ENCODE assay signal across 8 mouse cellular contexts in genomic region chr9:21030781-21031250, GRCm38 (mm10). TPM values are rescaled to one million over a fixed set of nuclear protein-coding genes. Genes with fewer than 3 reads are reported as not detected.
DNase-seq lines count a peak whose midpoint lies in the region; ATAC-seq lines count a peak whose summit lies in the region.

No protein-coding gene starts in this region.

- DNase-seq in brain, embryonic 18.5 days (ENCODE audit: low read depth, low spot score): peak; percentile 75
- peak; percentile 94 for DNase-seq in liver
- peak; percentile 64 to 78 for DNase-seq in monocyte, adult 2 months (ENCODE audit: low read depth in 1 of 2, low spot score in 2 of 2)
- peak; percentile 91 to 95 for DNase-seq in spleen, postnatal 36 days (ENCODE audit: low spot score in 2 of 2)

- peak overlapping the region; percentile 70 for H3K4me3 ChIP-seq in erythroblast, embryonic 14.5 days (replicated peaks)
- peak overlapping the region; percentile 55 for H3K4me3 ChIP-seq in heart, embryonic 12.5 days
- H3K4me3 ChIP-seq in kidney, embryonic 16.5 days (ENCODE audit: low read length): peak overlapping the region; percentile 57

- ATAC-seq in CD4-positive, CD25-positive, alpha-beta regulatory T cell, adult 4 months: peak; percentile 74
- ATAC-seq in heart, embryonic 12.5 days (ENCODE audit: insufficient number of reproducible peaks, low FRiP score): peak; percentile 69
- ATAC-seq in kidney, embryonic 16.5 days (ENCODE audit: low FRiP score, low TSS enrichment): peak; percentile 63; the same call in 1 of the 2 replicates

- H3K9ac ChIP-seq in heart, embryonic 12.5 days: peak overlapping the region; percentile 57
- H3K9ac ChIP-seq in kidney, embryonic 16.5 days (replicated peaks; ENCODE audit: low read length): peak overlapping the region; percentile 51; the same call in 1 of the 2 replicates

- 0% methylated on average over 13 of the region's 13 CpGs for WGBS in heart, embryonic 12.5 days
- under 1% methylated on average over 13 of the region's 13 CpGs for WGBS in kidney, embryonic 16.5 days

- no peak overlapping the region for H3K27ac ChIP-seq in heart, embryonic 12.5 days (ENCODE audit: poor library complexity, severe bottlenecking)
- no peak overlapping the region for H3K27ac ChIP-seq in kidney, embryonic 16.5 days (ENCODE audit: low read length)

- peaks cover 86% of the 10 kb centered on the region for H3K4me1 ChIP-seq in erythroblast, embryonic 14.5 days (ENCODE audit: control insufficient read depth)
- peaks cover 59% of the 10 kb centered on the region for H3K4me1 ChIP-seq in heart, embryonic 12.5 days (replicated peaks)
- H3K4me1 ChIP-seq in kidney, embryonic 16.5 days (ENCODE audit: insufficient read depth, low read length): peaks cover 47% of the 10 kb centered on the region

- peaks cover 46% of the 10 kb centered on the region for H3K36me3 ChIP-seq in erythroblast, embryonic 14.5 days (ENCODE audit: control insufficient read depth)
- H3K36me3 ChIP-seq in heart, embryonic 12.5 days: no peaks in the 10 kb centered on the region
- H3K36me3 ChIP-seq in kidney, embryonic 16.5 days (ENCODE audit: insufficient read depth, low read length): no peaks in the 10 kb centered on the region

- H3K27me3 ChIP-seq in erythroblast, embryonic 14.5 days (ENCODE audit: control insufficient read depth): peaks cover 44% of the 10 kb centered on the region
- peaks cover 84% of the 10 kb centered on the region for H3K27me3 ChIP-seq in heart, embryonic 12.5 days (replicated peaks)
- peaks cover 41% of the 10 kb centered on the region for H3K27me3 ChIP-seq in kidney, embryonic 16.5 days (ENCODE audit: insufficient read depth, low read length)

- peak overlapping the region; percentile 94 for H3K4me2 ChIP-seq in heart, embryonic 12.5 days
- H3K4me2 ChIP-seq in kidney, embryonic 16.5 days (replicated peaks; ENCODE audit: low read depth, low read length): peak overlapping the region; percentile 90

- H3K9me3 ChIP-seq in erythroblast, embryonic 14.5 days (ENCODE audit: control insufficient read depth, low read length): peaks cover 9% of the 10 kb centered on the region
- no peaks in the 10 kb centered on the region for H3K9me3 ChIP-seq in heart, embryonic 12.5 days (replicated peaks)
- no peaks in the 10 kb centered on the region for H3K9me3 ChIP-seq in kidney, embryonic 16.5 days (ENCODE audit: low read length)

RNA-seq across cellular contexts. Expression of gene Icam5, which starts 1.1 kb away (rescaled TPM):
- under 1 TPM in 1 of 2 experiments, not detected in 1; 0.20 TPM for polyA plus RNA-seq in CD4-positive, CD25-positive, alpha-beta regulatory T cell, adult 4 months (2017; shearing (Covaris generic))
- 0.63 and 0.86 TPM in 2 replicates for polyA plus RNA-seq in erythroblast, embryonic 14.5 days (2012)
- polyA plus RNA-seq in heart, embryonic 12.5 days (2016; fragmentation: Nextera tagmentation; extraction: Ambion mirVana): not detected in 2 replicates
- 0.39 and 0.45 TPM in 2 replicates for polyA plus RNA-seq in kidney, embryonic 16.5 days (2015; fragmentation: Nextera tagmentation; extraction: Ambion mirVana)

RNA-seq across cellular contexts. Expression of gene Icam4, which starts 1.6 kb away (rescaled TPM):
- 1 to 10 TPM; 2.7 to 3.5 TPM for polyA plus RNA-seq in CD4-positive, CD25-positive, alpha-beta regulatory T cell, adult 4 months (2017; shearing (Covaris generic))
- polyA plus RNA-seq in erythroblast, embryonic 14.5 days (2012): 105 and 134 TPM in 2 replicates
- 5.6 and 8.1 TPM in 2 replicates for polyA plus RNA-seq in heart, embryonic 12.5 days (2016; fragmentation: Nextera tagmentation; extraction: Ambion mirVana)
- polyA plus RNA-seq in kidney, embryonic 16.5 days (2015; fragmentation: Nextera tagmentation; extraction: Ambion mirVana): 0.84 and 0.91 TPM in 2 replicates

RNA-seq across cellular contexts. Expression of gene Icam1, which starts 15.0 kb away (rescaled TPM):
- 100 to 1,000 TPM in 1 of 2 experiments, 10 to 100 TPM in 1; 66.8 to 106 TPM for polyA plus RNA-seq in CD4-positive, CD25-positive, alpha-beta regulatory T cell, adult 4 months (2017; shearing (Covaris generic))
- 0.04 and 0.11 TPM in 2 replicates for polyA plus RNA-seq in erythroblast, embryonic 14.5 days (2012)
- polyA plus RNA-seq in heart, embryonic 12.5 days (2016; fragmentation: Nextera tagmentation; extraction: Ambion mirVana): 8.9 and 9.3 TPM in 2 replicates
- polyA plus RNA-seq in kidney, embryonic 16.5 days (2015; fragmentation: Nextera tagmentation; extraction: Ambion mirVana): 14.2 and 18.0 TPM in 2 replicates

RNA-seq across cellular contexts. Expression of gene Mrpl4, which starts 28.3 kb away (rescaled TPM):
- 100 to 1,000 TPM in 1 of 2 experiments, 10 to 100 TPM in 1; 94.9 to 122 TPM for polyA plus RNA-seq in CD4-positive, CD25-positive, alpha-beta regulatory T cell, adult 4 months (2017; shearing (Covaris generic))
- polyA plus RNA-seq in erythroblast, embryonic 14.5 days (2012): 11.7 and 15.4 TPM in 2 replicates
- polyA plus RNA-seq in heart, embryonic 12.5 days (2016; fragmentation: Nextera tagmentation; extraction: Ambion mirVana): 123 and 126 TPM in 2 replicates
- 161 and 169 TPM in 2 replicates for polyA plus RNA-seq in kidney, embryonic 16.5 days (2015; fragmentation: Nextera tagmentation; extraction: Ambion mirVana)

RNA-seq across cellular contexts. Expression of gene Zglp1, which starts 36.1 kb away (rescaled TPM):
- polyA plus RNA-seq in CD4-positive, CD25-positive, alpha-beta regulatory T cell, adult 4 months (2017; shearing (Covaris generic)): 1 to 10 TPM in 1 of 2 experiments, not detected in 1; 1.4 TPM
- polyA plus RNA-seq in erythroblast, embryonic 14.5 days (2012): 1.4 and 1.9 TPM in 2 replicates
- 1.0 and 1.1 TPM in 2 replicates for polyA plus RNA-seq in heart, embryonic 12.5 days (2016; fragmentation: Nextera tagmentation; extraction: Ambion mirVana)
- polyA plus RNA-seq in kidney, embryonic 16.5 days (2015; fragmentation: Nextera tagmentation; extraction: Ambion mirVana): 0.59 and 0.64 TPM in 2 replicates

Comparison
In these comparisons a context has a peak if more than half of its experiments do, and no peak if none do; other contexts are left out.
1. RNA of gene Icam4, which starts 1.6 kb away (polyA plus RNA-seq): 105 to 134 TPM in erythroblast, embryonic 14.5 days; 5.6 to 8.1 TPM in heart, embryonic 12.5 days, 2.7 to 3.5 TPM in CD4-positive, CD25-positive, alpha-beta regulatory T cell, adult 4 months and 0.84 to 0.91 TPM in kidney, embryonic 16.5 days; every median in the first group is over 10 times any median in the second.
2. Peak in every context shown above with its lines, with median percentiles within 50 percentile points of each other: ATAC-seq, DNase-seq and H3K4me3 ChIP-seq.